Mouse (Mus musculus) lung, embryonic 14.5 days (tissue): ENCODE measurements around the gene Cdk5rap3. TPM values are rescaled to one million over a fixed set of nuclear protein-coding genes. Genes with fewer than 3 reads are reported as not detected.

ENCODE experiments used
- ATAC-seq: fragments of 200-750 bp; cut with Nextera tagmentation; 2 replicates; pipeline ENCODE4 v1.8.0; 2017; ENCODE audit warnings: mild to moderate bottlenecking, moderate TSS enrichment, moderate library complexity; ENCODE audit not compliant: insufficient read depth
- DNase-seq: peaks from one replicate; pipeline ENCODE4 v3.0.0-alpha.2; 2015
- H3K27ac ChIP-seq: fragments of 300-500 bp; sonication (generic); 2 replicates; pipeline ENCODE4 v1.5.1; 2014; ENCODE audit warnings: low read depth, mild to moderate bottlenecking, moderate library complexity
- H3K27me3 ChIP-seq: fragments of 300-500 bp; sonication (generic); 2 replicates; pipeline ENCODE4 v1.6.1; 2014; ENCODE audit warnings: low read length, control low read depth; ENCODE audit not compliant: insufficient read depth
- H3K36me3 ChIP-seq: fragments of 300-500 bp; sonication (generic); 2 replicates; pipeline ENCODE4 v1.6.1; 2014; ENCODE audit warnings: control low read depth; ENCODE audit not compliant: insufficient read depth
- H3K4me1 ChIP-seq: fragments of 300-500 bp; sonication (generic); 2 replicates; pipeline ENCODE4 v1.6.1; 2014; ENCODE audit warnings: antibody characterized with exemption, control low read depth; ENCODE audit not compliant: insufficient read depth
- H3K4me2 ChIP-seq: fragments of 300-500 bp; sonication (generic); 2 replicates; pipeline ENCODE4 v1.6.1; 2014; ENCODE audit warnings: mild to moderate bottlenecking
- H3K4me3 ChIP-seq: fragments of 300-500 bp; sonication (generic); 2 replicates; pipeline ENCODE4 v1.5.1; 2014; ENCODE audit warnings: low read depth, low read length
- H3K9ac ChIP-seq: fragments of 300-500 bp; sonication (generic); 2 replicates; pipeline ENCODE4 v1.6.1; 2014
- H3K9me3 ChIP-seq: fragments of 300-500 bp; sonication (generic); 2 replicates; pipeline ENCODE4 v1.6.1; 2016; ENCODE audit warnings: low read depth, low read length, control low read depth
- CTCF ChIP-seq: IDR thresholded peaks from 2 replicates; pipeline ENCODE4 v1.5.1; 2016; ENCODE audit warnings: antibody characterized with exemption, low read depth
- WGBS: fragments of 180-500 bp; shearing (Covaris S2); extraction: QIAGEN DNeasy Blood & Tissue Kit; methylation state at CpG from one replicate; pipeline ENCODE4 v1.1.7; 2014; 5-methylcytosine and 5-hydroxymethylcytosine counted together
- polyA plus RNA-seq: library from polyadenylated mRNA; unstranded; fragments of >200 nt; fragmentation: Nextera tagmentation; extraction: Ambion mirVana; gene quantifications from 2 replicates; pipeline ENCODE4 v1.2.1, GENCODE M21; 2014

Cdk5rap3 gene
- polyA plus RNA-seq, 1 experiment from 2014 or later, result 61.8 TPM

GRCm38 (mm10) chr11:96925469-96926148, 9.3 kb upstream of the Cdk5rap3 start:
- Histone ChIP-seq H3K27me3 (no peaks in the 10 kb centered on the region), H3K36me3 (no peaks in the 10 kb centered on the region), H3K4me1 (peaks cover 4% of the 10 kb centered on the region; the same call in 1 of the 2 replicates), H3K27ac (no peak overlapping the region), H3K4me2 (no peak overlapping the region), H3K4me3 (no peak overlapping the region), H3K9ac (no peak overlapping the region), H3K9me3 (no peaks in the 10 kb centered on the region)
- 78% methylated on average over 12 of the region's 12 CpGs for WGBS
- TF ChIP-seq CTCF, result no peak
- no peak for ATAC-seq
- no peak for DNase-seq

GRCm38 (mm10) chr11:96924861-96925260, 8.6 kb upstream of the Cdk5rap3 start:
- H3K9ac ChIP-seq, result no peak overlapping the region
- H3K36me3 ChIP-seq, result no peaks in the 10 kb centered on the region
- WGBS, result 77% methylated on average over 11 of the region's 11 CpGs

DNA sequence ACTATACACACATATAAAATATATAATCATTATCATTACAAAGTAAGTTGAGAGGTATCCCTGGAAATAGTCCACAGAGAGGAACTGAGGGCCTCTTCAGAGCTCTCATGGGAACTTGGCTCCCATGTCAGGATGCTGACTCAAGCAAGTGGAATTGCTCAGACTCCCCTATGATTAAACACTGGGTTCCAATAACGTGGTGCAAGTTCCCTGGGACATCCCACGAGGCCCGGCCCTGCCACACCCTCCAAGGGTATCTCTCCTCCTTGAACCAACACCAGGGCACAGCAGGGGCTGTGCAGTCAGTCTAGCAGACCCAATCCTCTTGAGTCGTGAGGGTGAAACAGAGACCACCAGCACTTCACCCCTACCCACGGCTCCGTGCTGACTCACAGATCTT, 2.7 kb upstream of the Cdk5rap3 start:
- no peaks in the 10 kb centered on the region for H3K27me3 ChIP-seq
- ATAC-seq, result no peak
- no peak overlapping the region for H3K9ac ChIP-seq
- no peaks in the 10 kb centered on the region for H3K9me3 ChIP-seq
- H3K4me2 ChIP-seq, result no peak overlapping the region
- H3K4me3 ChIP-seq, result no peak overlapping the region
- H3K4me1 ChIP-seq, result peaks cover 7% of the 10 kb centered on the region; the same call in 1 of the 2 replicates
- no peak for TF ChIP-seq CTCF
- WGBS, result 34% methylated on average over 6 of the region's 6 CpGs
- no peak for DNase-seq
- no peak overlapping the region for H3K27ac ChIP-seq
- 0 out of 2 replicates have a peak, but pooled peaks cover 2% of the 10 kb centered on the region for H3K36me3 ChIP-seq

More at GRCm38 (mm10) chr11:96924861-96925260, 8.6 kb upstream of the Cdk5rap3 start:
- no peak for TF ChIP-seq CTCF
- H3K27me3 ChIP-seq, result no peaks in the 10 kb centered on the region
- H3K4me2 ChIP-seq, result no peak overlapping the region
- peaks cover 4% of the 10 kb centered on the region; the same call in 1 of the 2 replicates for H3K4me1 ChIP-seq
- DNase-seq (no peak), ATAC-seq (no peak)
- H3K9me3 ChIP-seq, result no peaks in the 10 kb centered on the region
- H3K4me3 ChIP-seq, result no peak overlapping the region
- H3K27ac ChIP-seq, result no peak overlapping the region

GRCm38 (mm10) chr11:96917415-96917814, 1.1 kb upstream of the Cdk5rap3 start:
- no peak for TF ChIP-seq CTCF
- H3K4me3 ChIP-seq, result no peak overlapping the region
- peak overlapping the region; percentile 16; the same call in 1 of the 2 replicates for H3K27ac ChIP-seq
- H3K9ac ChIP-seq, result no peak overlapping the region
- no peak for DNase-seq
- H3K9me3 ChIP-seq, result no peaks in the 10 kb centered on the region
- H3K4me1 ChIP-seq, result peaks cover 7% of the 10 kb centered on the region; the same call in 1 of the 2 replicates
- H3K36me3 ChIP-seq, result 0 out of 2 replicates have a peak, but pooled peaks cover 2% of the 10 kb centered on the region
- 83% methylated on average over 6 of the region's 6 CpGs for WGBS
- H3K4me2 ChIP-seq, result peak overlapping the region; percentile 58; the same call in 1 of the 2 replicates
- H3K27me3 ChIP-seq, result no peaks in the 10 kb centered on the region
- no peak for ATAC-seq

- 30% methylated on average over 13 of the region's 13 CpGs for WGBS
- Histone ChIP-seq H3K9ac (peak overlapping the region; percentile 32; the same call in 1 of the 2 replicates), H3K36me3 (peaks cover 3% of the 10 kb centered on the region; the same call in 1 of the 2 replicates), H3K27ac (peak overlapping the region; percentile 16; the same call in 1 of the 2 replicates), H3K27me3 (no peaks in the 10 kb centered on the region), H3K4me3 (peak overlapping the region; percentile 31), H3K4me2 (peak overlapping the region; percentile 58), H3K9me3 (no peaks in the 10 kb centered on the region), H3K4me1 (peaks cover 7% of the 10 kb centered on the region; the same call in 1 of the 2 replicates)
- TF ChIP-seq CTCF, result no peak
- DNase-seq, result no peak
- ATAC-seq, result peak; percentile 13
Observed at GRCm38 (mm10) chr11:96916885-96917396, 645 bp upstream of the Cdk5rap3 start.

DNA sequence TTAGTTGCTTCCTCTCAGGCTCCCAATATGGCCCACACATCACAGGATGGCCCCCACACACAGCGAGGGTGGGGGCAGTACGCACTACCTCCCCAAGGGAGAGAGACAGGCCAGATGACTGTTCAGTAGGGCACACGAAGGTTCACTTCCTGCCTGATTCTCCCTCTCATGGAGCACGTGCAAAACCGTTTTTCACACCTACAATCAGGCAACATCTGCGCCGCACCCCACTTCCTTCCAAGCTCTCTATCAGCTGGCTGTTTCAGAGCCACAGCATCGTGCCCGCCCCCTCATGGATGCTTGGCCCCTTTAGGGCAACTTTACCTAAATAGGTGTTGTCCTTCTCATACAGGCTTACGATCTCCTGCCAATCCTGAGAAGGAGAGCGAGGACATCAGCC, 3.6 kb downstream of the Cdk5rap3 start:
- WGBS, result 73% methylated on average over 11 of the region's 11 CpGs
- no peak for TF ChIP-seq CTCF

DNA sequence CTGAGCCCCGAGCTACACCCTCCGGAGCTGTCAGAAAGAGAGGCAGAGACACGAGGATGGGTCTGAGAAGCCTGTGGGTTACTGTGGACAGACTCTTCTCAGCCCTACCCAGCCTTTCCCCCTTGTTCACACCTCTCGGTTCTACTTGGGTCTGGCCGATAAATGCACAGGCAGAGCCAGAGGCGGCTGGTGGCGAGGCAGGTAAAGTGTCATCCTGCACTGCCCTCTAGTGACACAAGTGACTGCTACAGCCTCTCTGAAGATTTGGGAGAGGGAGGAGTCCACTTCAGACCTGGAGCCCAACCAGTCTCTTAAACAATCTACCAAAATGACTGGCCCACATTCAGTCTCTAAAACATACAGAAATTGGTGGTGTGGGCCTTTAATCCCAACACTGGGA, 6.3 kb downstream of the Cdk5rap3 start:
- no peak overlapping the region for H3K27ac ChIP-seq
- H3K9ac ChIP-seq, result no peak overlapping the region
- DNase-seq (peak; percentile 93), ATAC-seq (peak; percentile 54)
- H3K36me3 ChIP-seq, result peaks cover 43% of the 10 kb centered on the region
- 22% methylated on average over 7 of the region's 7 CpGs for WGBS
- H3K4me1 ChIP-seq, result 0 out of 2 replicates have a peak, but pooled peaks cover 3% of the 10 kb centered on the region
- no peak overlapping the region for H3K4me2 ChIP-seq
- H3K9me3 ChIP-seq, result no peaks in the 10 kb centered on the region
- no peak overlapping the region for H3K4me3 ChIP-seq
- 0 out of 2 replicates have a peak, but pooled peaks cover 3% of the 10 kb centered on the region for H3K27me3 ChIP-seq
- TF ChIP-seq CTCF, result peak; percentile 88

More for the DNA sequence above, 3.6 kb downstream of the Cdk5rap3 start:
- Histone ChIP-seq H3K27me3 (0 out of 2 replicates have a peak, but pooled peaks cover 3% of the 10 kb centered on the region), H3K9ac (no peak overlapping the region), H3K4me2 (no peak overlapping the region), H3K27ac (no peak overlapping the region), H3K4me1 (peaks cover 7% of the 10 kb centered on the region; the same call in 1 of the 2 replicates), H3K9me3 (no peaks in the 10 kb centered on the region), H3K36me3 (peaks cover 39% of the 10 kb centered on the region), H3K4me3 (no peak overlapping the region)
- DNase-seq (no peak), ATAC-seq (no peak)
